Mouse (Mus musculus) CH12.LX (cell line): ENCODE results near the gene Tspo2. TPM values are rescaled to one million over a fixed set of nuclear protein-coding genes. Genes with fewer than 3 reads are reported as not detected.

Source experiments
- DNase-seq: peaks from one replicate; pipeline ENCODE4 v3.0.0-alpha.2; 2013; ENCODE audit errors: extremely low read depth
- H3K27ac ChIP-seq: 2 replicates; pipeline ENCODE4 v1.5.1; 2012; ENCODE audit warnings: low read depth, mild to moderate bottlenecking, control low read depth, moderate library complexity; ENCODE audit not compliant: insufficient read depth
- H3K27me3 ChIP-seq: replicated peaks from 2 replicates; pipeline ENCODE3; 2012; ENCODE audit warnings: inconsistent platforms
- H3K36me3 ChIP-seq, 2 experiments: replicated peaks in 1 of 2; 2 replicates each; pipeline versions ENCODE3 to v1.6.1; 2012; ENCODE audit warnings: inconsistent platforms in 1 of 2, low read length in 1 of 2, mild to moderate bottlenecking in 1 of 2, mixed read lengths in 1 of 2, moderate library complexity in 1 of 2; ENCODE audit not compliant: control insufficient read depth in 1 of 2, insufficient read depth in 1 of 2
- H3K4me1 ChIP-seq, 2 experiments: 2 replicates each; pipeline ENCODE4 v1.6.1; 2012; ENCODE audit warnings: inconsistent platforms in 1 of 2, moderate library complexity in 1 of 2; ENCODE audit not compliant: insufficient read depth in 2 of 2, control insufficient read depth in 1 of 2
- H3K4me2 ChIP-seq: 2 replicates; pipeline ENCODE4 v1.6.1; 2012; ENCODE audit warnings: low read depth, mild to moderate bottlenecking, control low read depth; ENCODE audit not compliant: poor library complexity, insufficient read depth, severe bottlenecking
- H3K4me3 ChIP-seq, 3 experiments: fragments of 150-350 bp in 1 of 3; sonication (generic) in 1 of 3; replicated peaks in 1 of 3; 2 replicates each; pipeline versions ENCODE3 to v1.5.1; 2011 to 2012; ENCODE audit warnings: low read depth in 2 of 3, low read length in 2 of 3, mild to moderate bottlenecking in 2 of 3, moderate library complexity in 2 of 3, control low read depth in 1 of 3, improper control_type of control experiment in 1 of 3, inconsistent platforms in 1 of 3, mixed read lengths in 1 of 3; ENCODE audit not compliant: poor library complexity in 1 of 3
- H3K79me2 ChIP-seq: replicated peaks from 2 replicates; pipeline ENCODE4 v1.6.1; 2012; ENCODE audit warnings: mild to moderate bottlenecking, moderate library complexity; ENCODE audit not compliant: control insufficient read depth, poor library complexity, insufficient read depth, severe bottlenecking; ENCODE audit errors: extremely low read depth
- H3K9ac ChIP-seq: 2 replicates; pipeline ENCODE4 v1.6.1; 2012; ENCODE audit warnings: low read depth, mild to moderate bottlenecking, control low read depth, moderate library complexity; ENCODE audit not compliant: insufficient read depth
- H3K9me3 ChIP-seq: replicated peaks from 2 replicates; pipeline ENCODE3; 2012; ENCODE audit warnings: low read length, inconsistent platforms, mixed read lengths
- E2F4 ChIP-seq: IDR thresholded peaks from 2 replicates; pipeline ENCODE4 v1.6.1; 2011; ENCODE audit warnings: low read depth, low read length, improper control_type of control experiment; ENCODE audit not compliant: insufficient replicate concordance
- EP300 ChIP-seq: IDR thresholded peaks from 2 replicates; pipeline ENCODE4 v1.6.1; 2011; ENCODE audit warnings: low read length, improper control_type of control experiment
- HCFC1 ChIP-seq: IDR thresholded peaks from 2 replicates; pipeline ENCODE4 v1.6.1; 2012; ENCODE audit warnings: low read depth, mild to moderate bottlenecking, inconsistent platforms, low read length, improper control_type of control experiment
- MAFK ChIP-seq: IDR thresholded peaks from 2 replicates; pipeline ENCODE4 v1.6.1; 2011; ENCODE audit warnings: low read length, improper control_type of control experiment; ENCODE audit not compliant: insufficient replicate concordance
- MAX ChIP-seq: IDR thresholded peaks from 2 replicates; pipeline ENCODE4 v1.6.1; 2011; ENCODE audit warnings: low read length, improper control_type of control experiment
- MXI1 ChIP-seq: IDR thresholded peaks from 2 replicates; pipeline ENCODE4 v1.6.1; 2011; ENCODE audit warnings: mild to moderate bottlenecking, low read depth, low read length, improper control_type of control experiment
- MYC ChIP-seq: IDR thresholded peaks from 2 replicates; pipeline ENCODE4 v1.6.1; 2011; ENCODE audit warnings: low read depth, mild to moderate bottlenecking, improper control_type of control experiment, low read length
- POLR2A ChIP-seq: IDR thresholded peaks from 2 replicates; pipeline ENCODE4 v1.6.1; 2011; ENCODE audit warnings: low read depth, mild to moderate bottlenecking, improper control_type of control experiment, low read length
- ZMIZ1 ChIP-seq: IDR thresholded peaks from 2 replicates; pipeline ENCODE4 v1.6.1; 2012; ENCODE audit warnings: low read depth, mild to moderate bottlenecking, inconsistent platforms, low read length, improper control_type of control experiment
- ZNF384 ChIP-seq: IDR thresholded peaks from 2 replicates; pipeline ENCODE4 v1.6.1; 2012; ENCODE audit warnings: low read depth, low read length, improper control_type of control experiment, inconsistent platforms
- dilution Hi-C: fragments of 300-500 bp; cut with MboI; formaldehyde crosslinking; loops from 2 replicates; pipeline ENCODE4 v1.14.3; 2020; ENCODE audit warnings: low sequenced_read_pairs; ENCODE audit not compliant: extremely low pct_unique_long_range_greater_than_20kb, extremely low pct_ligation_motif_present
- in situ Hi-C: fragments of 300-500 bp; cut with MboI; formaldehyde crosslinking; loops from 3 replicates; pipeline ENCODE4 v1.14.3; 2019; ENCODE audit warnings: low sequenced_read_pairs, low pct_ligation_motif_present, low pct_unique_long_range_greater_than_20kb, mixed read lengths
- polyA plus RNA-seq: library from polyadenylated mRNA; unstranded; fragments of >175 nt; gene quantifications from 2 replicates; pipeline ENCODE4 v1.2.1, GENCODE M21; 2012; ENCODE audit warnings: low read depth; ENCODE audit not compliant: insufficient read length
- total RNA-seq, 2 experiments: library from RNA; depleted of rRNA; stranded (reverse); fragments of 300-350 nt in 1 of 2; fragments of >200 nt in 1 of 2; gene quantifications; 2 replicates each; pipeline ENCODE4 v1.2.3; 2012 to 2014

The Tspo2 gene
- total and polyA plus RNA-seq, 3 experiments = not detected

DNA sequence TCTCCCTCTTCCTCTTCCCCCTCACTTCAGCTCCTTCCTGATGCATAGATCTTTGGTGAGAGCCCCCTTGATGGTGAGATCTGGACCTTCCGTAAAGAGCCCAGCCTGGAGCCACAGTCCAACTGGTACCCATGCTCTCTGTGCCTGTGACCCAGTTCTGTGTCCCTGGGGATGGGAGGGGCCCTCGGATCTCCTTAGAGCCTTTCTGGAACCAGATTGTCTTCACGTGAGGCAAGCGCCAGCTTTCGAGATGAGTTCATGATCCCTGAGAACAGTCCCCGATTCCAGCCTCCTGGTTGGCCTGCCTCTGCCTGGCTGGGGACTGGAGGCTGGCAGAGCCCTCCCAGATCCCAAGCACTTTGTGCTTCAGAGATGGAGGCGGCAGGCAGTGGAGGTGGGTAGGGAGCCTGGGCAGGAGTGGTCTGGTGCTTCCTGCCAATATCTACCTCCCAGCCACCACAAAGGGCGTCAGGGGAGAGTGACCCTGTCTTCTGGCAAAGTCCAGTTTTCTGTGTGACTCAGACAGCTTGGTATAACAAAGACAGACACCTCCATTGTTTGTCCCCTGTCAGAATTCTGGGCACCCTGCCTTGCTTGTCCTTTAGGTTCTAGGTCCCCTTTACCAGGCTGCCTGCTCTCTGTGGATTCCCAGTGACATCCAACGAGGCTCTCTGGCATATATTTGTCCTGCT is 577 bp upstream of the Tspo2 start:
- H3K36me3 ChIP-seq = no peaks in the 10 kb centered on the region
- no peak overlapping the region for H3K9ac ChIP-seq
- DNase-seq = no peak
- no peak overlapping the region for H3K4me3 ChIP-seq
- peaks cover 2% of the 10 kb centered on the region for H3K27me3 ChIP-seq
- dilution Hi-C loops = no loop called here
- H3K27ac ChIP-seq = no peak overlapping the region
- in situ Hi-C loops = loop anchor here (10.0 to 25.0 kb wide), 2 partner anchors 153 to 960 kb away; no protein-coding TSS in a partner anchor
- no peaks in the 10 kb centered on the region for H3K79me2 ChIP-seq
- no peak overlapping the region for H3K4me2 ChIP-seq
- no peak for TF ChIP-seq MXI1
- TF ChIP-seq HCFC1 = no peak
- H3K4me1 ChIP-seq = peaks cover 3% of the 10 kb centered on the region in 2 experiments; a peak in 2 of 4 replicates
- no peaks in the 10 kb centered on the region for H3K9me3 ChIP-seq

- Histone ChIP-seq H3K27me3 (peaks cover under 1% of the 10 kb centered on the region), H3K27ac (no peak overlapping the region), H3K4me3 (no peak overlapping the region), H3K4me2 (no peak overlapping the region), H3K9me3 (no peaks in the 10 kb centered on the region), H3K79me2 (no peaks in the 10 kb centered on the region), H3K4me1 (peaks cover 3% of the 10 kb centered on the region in 2 experiments; a peak in 2 of 4 replicates), H3K9ac (no peak overlapping the region), H3K36me3 (no peaks in the 10 kb centered on the region)
- no peak for TF ChIP-seq EP300
- no peak for TF ChIP-seq MYC
- TF ChIP-seq E2F4 = no peak
- TF ChIP-seq ZNF384 = peak; percentile 36
- in situ Hi-C loops = loop anchor here (10.0 to 25.0 kb wide), 2 partner anchors 154 to 961 kb away; no protein-coding TSS in a partner anchor
- dilution Hi-C loops = no loop called here
- no peak for DNase-seq
Measured at GRCm38 (mm10) chr17:48450666-48451352, 513 bp downstream of the Tspo2 start.

GRCm38 (mm10) chr17:48447675-48448074 is 3.6 kb downstream of the Tspo2 start:
- Histone ChIP-seq H3K4me3 (no peak overlapping the region), H3K27ac (no peak overlapping the region), H3K4me1 (peaks cover 3 to 8% of the 10 kb centered on the region in 2 experiments; a peak in 3 of 4 replicates), H3K79me2 (no peaks in the 10 kb centered on the region), H3K9me3 (no peaks in the 10 kb centered on the region), H3K27me3 (no peaks in the 10 kb centered on the region), H3K36me3 (no peaks in the 10 kb centered on the region), H3K9ac (no peak overlapping the region), H3K4me2 (no peak overlapping the region)
- peak; percentile 67; the same call in 1 of the 2 replicates for TF ChIP-seq MAFK
- TF ChIP-seq ZMIZ1 = no peak
- TF ChIP-seq MYC = no peak
- TF ChIP-seq POLR2A = no peak
- no peak for TF ChIP-seq MAX
- in situ Hi-C loops (no loop called here), dilution Hi-C loops (no loop called here)
- DNase-seq = no peak
